Mouse (Mus musculus) layer of hippocampus, postnatal 25 days (tissue): ENCODE data around the gene Susd4. TPM values are rescaled to one million over a fixed set of nuclear protein-coding genes. Genes with fewer than 3 reads are reported as not detected.

Experiments
- DNase-seq, 2 experiments: peaks; one replicate each; pipeline ENCODE4 v3.0.0; 2022; ENCODE audit warnings: mixed read lengths in 2 of 2, low spot score in 1 of 2; ENCODE audit errors: extremely low spot score in 1 of 2
- total RNA-seq, 2 experiments: library from RNA; stranded (reverse); gene quantifications; 2 replicates each; pipeline ENCODE4 v1.2.3; 2021

The Susd4 gene
- 100 to 1,000 TPM; 124 to 133 TPM for total RNA-seq

DNA sequence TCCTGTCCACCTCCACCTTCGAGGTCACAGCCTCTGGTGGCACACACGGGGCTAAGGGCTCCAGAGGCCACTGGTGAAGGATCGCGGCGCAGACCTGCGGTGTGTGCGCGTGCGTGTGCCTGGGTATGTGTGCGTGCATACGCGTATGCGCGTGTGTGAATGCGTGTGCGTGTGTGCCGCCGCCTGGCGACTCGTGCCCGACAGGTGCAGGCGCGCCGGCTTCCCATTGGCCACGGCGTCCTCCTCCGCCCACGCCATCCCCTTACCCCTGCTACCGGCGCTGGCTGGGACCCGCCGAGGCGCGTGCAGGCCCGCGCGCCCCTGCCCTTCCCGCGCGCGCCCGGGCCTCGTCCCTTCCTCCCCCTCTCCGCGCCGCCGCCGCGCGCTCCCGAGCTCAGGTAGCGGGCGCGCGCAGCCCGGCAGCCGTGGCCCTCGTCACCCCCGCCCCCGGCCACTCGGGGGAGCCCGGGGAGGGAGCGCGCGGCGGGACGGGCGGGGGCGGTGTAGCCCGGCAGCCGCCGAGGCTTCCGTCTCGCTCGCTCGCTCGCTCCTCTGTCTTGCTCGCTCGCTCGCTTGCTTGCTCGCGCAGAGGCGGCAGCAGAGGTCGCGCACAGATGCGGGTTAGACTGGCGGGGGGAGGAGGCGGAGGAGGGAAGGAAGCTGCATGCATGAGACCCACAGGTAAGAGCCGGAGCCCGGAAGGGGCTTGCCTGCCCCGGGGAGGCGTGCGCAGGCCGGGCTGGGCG, at the start of gene Susd4:
Gene Susd4, plus strand, starts transcription at position 145 of the 746 bp plus-strand sequence.
- peak; percentile 66 to 71 for DNase-seq

DNA sequence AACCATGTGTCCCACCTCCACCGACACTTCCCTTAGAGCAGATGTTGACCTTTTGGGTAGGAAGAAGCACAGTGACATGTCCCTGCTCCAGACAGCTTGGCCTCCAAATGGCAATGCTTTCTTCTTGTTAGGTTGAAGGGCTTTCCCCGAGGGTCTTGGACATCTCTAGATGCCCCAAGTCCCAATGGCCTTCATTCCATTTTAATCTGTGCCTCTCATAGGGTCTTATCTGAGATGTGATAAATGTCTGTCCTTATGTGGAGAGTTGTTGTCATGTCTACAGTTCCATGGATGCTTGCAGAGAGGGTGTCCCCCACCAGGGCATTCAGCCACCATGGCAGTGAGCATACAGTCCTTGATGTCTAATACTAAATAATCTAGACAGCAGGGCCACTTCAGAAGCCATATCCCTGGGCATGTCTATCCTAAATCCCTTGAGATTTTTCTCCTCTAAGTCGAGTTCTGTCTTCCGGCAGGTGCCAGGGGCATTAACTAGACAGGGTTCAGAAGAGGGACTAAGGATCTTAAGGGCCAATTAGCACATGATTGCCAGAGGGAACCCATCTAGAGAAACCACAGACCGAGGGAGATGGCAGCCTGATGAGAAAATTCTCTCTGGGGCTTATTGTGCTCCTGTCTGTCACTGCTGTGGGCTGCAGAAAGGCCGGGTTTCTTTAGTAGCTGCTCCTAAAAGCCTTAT, 49.3 kb upstream of the Susd4 start:
- DNase-seq: no peak

DNA sequence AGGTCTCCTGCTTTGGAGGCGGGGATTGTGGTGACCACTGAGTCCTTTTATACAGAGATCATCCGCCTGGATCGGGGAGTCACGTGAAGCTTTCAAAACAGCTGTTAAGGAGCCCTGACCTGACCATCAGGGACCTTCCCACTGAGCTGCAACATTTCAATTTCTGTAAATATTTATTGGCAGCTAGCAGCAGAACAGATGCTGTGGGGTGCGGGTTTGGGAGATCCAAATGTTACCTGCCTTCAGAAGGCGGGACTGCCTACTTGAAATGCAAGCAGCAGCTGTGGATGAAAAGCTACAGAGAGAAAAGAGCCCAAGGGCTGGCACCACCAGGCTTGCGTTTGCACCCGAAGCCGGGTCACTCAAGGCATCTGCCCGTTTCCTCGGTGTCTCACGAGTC, 36.1 kb upstream of the Susd4 start:
- no peak for DNase-seq

DNA sequence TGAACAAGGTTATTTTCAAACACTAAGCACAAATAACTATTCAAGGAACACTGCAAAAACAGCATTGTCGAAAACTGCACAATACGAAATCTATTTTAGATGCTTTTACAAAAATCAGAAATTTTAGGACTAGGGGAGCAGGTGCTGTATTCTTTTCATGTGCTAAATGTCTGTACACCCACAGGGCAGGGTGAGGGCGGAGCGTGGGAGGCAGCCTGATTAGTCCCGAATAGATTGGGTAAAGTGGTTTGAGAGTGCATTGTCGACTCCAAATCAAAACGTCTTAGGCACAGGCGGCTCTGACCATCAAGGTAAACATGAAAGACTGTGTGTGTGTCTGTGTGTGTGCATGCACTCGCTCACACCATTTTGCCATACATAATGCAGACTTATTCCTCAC, 34.7 kb upstream of the Susd4 start:
- DNase-seq: no peak

DNA sequence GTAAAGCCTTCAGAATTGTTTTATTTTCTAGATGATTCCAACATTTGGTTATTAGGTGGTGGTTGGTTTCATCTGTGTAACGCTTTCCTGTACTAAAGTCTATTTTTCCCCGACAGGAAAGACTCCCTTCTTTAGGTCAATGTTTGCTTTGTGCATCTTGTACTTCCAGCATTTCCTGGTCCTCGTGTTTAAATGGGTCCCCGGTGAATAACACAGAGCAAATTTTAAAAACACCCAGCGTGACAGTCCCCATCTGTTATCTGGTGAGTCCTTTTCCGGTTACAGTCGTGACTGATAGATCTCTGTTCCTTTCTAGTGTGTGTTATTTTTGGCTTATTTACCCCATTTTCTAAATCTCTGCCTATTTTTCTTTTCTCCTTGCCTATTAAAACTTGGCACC, 31.0 kb upstream of the Susd4 start:
- DNase-seq: no peak

DNA sequence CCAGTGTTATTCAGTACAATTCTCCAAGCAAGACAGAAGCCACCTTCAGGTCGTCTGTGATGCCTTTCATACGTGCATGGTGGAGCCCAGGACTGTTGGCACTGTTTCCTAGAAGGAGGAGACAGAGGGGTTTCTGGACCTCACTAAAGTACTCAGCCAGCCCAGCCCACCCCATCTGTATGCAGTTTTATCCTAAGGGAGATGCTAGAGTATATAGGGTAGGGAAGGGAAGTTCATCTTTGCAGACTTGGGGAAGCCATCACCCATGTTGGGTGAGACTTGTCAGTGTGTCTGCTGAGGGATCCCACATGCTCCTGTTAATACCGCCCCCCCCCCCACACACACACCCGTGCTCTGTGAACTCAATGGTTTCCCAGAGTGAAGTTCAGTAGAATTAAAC, 27.8 kb upstream of the Susd4 start:
- DNase-seq: no peak

DNA sequence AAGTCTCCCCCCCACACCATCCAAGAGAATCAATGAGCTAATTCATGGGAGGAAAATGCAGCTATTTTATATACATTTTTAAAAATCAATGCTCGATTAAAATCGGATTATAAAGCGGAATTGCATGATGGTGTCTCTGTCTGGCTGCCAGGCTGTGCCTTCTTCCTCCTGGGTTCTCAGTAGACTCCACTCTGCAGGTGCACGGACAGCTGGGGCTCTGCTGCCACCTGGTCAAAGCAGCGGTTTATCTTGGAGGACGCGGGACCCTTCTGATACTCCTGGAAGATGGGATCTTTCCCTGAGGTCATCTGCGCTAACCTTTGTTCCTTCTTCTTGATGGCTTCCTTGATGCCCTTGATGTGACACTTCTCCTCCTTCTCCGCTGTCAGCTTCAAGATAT, 16.6 kb upstream of the Susd4 start:
- DNase-seq: no peak

DNA sequence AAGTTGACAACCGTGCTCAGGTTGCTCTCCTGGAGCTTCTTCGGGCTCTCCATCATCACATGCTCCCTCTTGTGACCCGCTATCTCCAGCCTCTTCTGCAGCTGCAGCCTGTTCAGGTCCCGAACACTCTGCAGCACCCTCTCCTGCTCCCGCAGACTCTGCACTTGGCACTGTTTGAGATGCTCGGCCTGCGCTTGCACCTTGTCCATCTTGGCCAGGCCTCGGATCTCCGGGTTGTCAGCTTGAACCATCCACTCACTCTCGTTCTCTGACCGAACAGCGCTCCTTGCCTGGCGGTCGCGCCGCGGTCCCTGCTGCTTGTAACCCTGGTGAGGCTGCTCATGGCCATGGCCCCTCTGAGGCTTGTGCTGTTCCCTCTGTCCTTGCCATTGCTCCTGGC, 15.8 kb upstream of the Susd4 start:
- DNase-seq: no peak

DNA sequence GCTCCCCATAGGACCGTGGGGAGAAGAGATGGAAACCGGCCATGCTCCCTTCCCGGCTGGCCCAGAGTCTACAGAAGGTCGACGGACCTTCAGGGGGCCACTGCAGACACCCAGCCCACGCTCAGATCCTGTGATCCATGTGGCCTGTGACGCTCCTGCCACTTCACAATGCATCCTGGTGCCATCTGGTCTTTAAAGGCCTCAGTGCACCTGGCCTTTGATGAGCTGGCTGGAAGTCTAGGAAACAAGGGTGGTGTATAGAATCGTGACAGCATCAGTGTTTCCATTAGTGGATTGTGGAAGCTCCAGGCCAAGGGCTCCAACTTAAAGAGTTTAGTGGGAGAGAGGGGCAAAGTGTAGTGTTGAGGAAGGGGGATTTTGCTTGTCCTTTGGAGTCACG, 14.6 kb upstream of the Susd4 start, which contains the start of gene Ccdc185:
Gene Ccdc185, minus strand, starts transcription at position 101 of the 400 bp plus-strand sequence.
- DNase-seq: no peak

DNA sequence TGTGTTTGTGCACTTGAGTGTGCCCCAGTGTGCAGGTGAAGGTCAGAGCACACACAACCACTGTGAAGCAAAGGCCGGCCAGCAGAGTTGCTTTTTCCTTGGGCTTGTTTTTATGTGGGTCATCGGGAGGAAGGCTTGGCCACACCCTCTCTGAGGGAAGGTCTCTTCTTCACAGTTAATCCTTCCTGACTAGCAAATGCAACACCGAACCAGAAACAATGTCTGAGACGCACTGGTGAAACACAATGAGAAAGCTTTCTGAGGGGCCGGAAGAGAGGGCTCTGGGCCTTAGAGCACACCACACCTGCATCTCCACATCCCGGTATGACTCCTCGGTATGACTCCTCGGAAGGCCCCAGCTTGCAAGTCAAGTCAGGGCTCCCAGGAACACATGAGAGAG, 12.4 kb upstream of the Susd4 start:
- no peak for DNase-seq

DNA sequence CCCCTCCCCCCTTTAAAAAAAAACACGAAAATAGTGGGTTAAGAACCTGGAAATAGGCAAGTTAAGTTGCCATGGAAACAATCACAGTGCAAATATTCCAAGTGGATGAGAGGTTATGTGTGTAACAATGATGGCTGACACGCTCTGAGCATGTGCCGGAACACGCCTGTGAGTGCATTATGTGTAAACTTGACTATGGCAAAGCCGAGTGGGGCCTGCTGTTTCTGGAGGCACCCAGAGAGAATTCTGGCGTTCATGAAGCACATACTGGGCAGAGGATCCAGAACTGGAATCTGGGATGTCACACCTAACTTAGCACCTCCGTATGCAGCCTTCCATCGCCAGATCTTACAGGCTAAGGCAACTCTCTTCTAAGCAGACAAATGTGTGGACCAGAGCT, 10.0 kb upstream of the Susd4 start:
- DNase-seq: no peak

DNA sequence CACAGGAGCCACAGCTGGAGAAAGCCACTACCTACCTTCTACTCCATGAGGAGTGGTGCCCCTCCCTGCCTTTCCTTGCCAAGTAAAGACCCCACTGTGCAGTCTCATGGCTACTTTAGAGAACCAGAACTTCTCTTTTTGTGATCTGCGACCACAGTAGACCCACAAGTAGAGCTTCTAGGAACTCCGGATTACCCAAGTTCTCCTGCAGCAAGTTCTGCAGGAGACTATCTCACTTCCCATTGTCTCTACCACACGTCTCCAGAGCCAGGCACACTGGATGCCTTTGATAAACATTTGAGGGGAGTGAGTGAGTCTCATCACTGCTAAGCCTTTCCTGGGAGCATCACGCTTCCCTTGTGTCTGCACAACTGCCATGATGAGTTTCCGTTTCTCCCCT, 8.8 kb upstream of the Susd4 start:
- no peak for DNase-seq

DNA sequence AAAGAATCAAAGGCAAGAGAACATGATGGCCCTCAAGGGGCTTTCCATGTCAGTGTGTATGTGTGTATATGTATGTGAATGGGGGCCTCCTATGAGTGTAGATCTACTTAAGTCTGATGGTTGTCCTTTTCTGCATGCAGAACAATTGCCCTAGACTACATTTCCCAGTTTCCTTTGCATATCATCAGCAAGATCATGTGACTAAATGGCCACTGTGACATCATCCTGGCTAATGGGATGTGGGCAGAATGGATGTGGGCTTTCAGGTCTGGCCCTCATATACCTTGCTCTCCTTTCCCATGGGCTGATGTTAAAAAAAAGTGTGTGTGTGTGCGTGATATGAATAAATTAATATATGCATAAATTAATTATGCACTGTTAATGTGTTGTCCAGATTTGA, 4.9 kb upstream of the Susd4 start:
- no peak for DNase-seq

DNA sequence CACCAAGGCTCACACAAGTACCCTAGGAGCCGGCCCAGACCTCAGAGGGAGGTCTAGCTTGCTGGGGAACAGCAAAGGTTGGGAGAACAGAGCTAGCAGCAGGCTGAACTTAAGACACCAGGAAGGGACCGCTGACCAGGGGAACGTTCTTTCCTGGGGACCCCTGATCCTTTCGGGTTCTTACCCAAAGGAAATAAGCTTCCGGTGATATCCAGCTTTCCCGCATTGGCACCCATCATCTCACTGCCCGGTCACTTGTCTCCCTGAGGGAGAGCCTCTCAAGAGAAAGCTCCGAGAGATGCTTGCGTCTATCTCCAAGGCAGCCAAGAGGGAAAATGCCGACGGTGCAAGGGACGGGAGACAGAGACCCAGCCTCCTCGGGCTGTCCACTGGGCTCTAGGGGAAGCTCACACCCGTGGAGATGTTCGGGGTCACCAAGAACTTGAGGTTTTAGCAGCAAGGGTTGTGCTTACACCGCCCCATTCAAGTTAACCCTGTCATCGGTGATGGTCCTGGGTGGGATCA, 407 bp upstream of the Susd4 start:
- no peak for DNase-seq

DNA sequence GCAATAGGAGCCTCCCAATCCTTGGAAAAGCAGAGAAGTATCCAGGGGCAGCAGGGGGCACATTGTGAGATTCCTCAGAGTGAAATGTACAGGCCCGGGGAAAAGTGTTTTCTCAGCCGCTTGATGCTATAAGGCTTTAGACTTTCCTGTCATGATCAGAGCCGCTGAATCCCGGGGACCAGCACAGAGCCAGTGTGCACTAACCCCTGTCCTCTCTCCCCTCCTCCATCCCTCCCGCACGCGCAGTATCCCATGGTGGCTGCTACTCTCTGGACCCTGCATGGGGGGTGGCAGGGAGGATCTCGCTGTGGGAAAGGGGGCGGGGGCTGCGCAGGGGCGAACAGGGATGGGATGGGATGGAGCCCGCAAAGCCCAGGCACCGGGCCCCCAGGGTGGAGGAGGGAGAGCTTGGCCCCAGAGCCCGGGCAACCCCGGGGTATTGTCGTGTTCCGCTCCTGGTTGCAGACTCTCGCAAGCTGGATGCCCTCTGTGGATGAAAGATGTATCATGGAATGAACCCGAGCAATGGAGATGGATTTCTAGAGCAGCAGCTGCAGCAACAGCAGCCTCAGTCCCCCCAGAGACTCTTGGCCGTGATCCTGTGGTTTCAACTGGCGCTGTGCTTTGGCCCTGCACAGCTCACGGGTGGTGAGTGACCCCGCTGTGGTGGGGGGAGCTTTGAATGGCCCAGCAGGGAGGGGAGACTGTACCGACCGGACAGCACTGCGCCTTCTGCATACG, 1.1 kb downstream of the Susd4 start:
- DNase-seq: peak in 1 of 2 experiments; percentile 31

DNA sequence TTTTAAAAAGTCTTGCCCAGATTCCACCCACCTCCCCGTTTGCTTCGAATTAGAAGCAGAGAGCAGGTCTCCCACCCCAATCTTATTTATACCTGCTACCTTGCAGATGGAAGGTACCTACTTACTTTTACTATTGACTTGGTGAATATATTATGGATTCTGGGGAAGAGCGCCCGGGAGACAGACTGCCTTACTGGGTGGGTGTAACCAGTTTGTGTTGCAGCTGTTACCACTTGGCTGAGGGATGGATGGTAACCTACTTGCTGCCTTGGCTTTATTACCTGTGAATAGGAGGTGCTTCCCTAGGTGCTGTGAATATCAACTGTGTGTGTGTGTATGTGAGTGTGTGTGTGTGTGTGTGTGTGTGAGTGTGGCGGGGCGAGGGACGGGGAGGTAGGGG, 11.9 kb downstream of the Susd4 start:
- no peak for DNase-seq

DNA sequence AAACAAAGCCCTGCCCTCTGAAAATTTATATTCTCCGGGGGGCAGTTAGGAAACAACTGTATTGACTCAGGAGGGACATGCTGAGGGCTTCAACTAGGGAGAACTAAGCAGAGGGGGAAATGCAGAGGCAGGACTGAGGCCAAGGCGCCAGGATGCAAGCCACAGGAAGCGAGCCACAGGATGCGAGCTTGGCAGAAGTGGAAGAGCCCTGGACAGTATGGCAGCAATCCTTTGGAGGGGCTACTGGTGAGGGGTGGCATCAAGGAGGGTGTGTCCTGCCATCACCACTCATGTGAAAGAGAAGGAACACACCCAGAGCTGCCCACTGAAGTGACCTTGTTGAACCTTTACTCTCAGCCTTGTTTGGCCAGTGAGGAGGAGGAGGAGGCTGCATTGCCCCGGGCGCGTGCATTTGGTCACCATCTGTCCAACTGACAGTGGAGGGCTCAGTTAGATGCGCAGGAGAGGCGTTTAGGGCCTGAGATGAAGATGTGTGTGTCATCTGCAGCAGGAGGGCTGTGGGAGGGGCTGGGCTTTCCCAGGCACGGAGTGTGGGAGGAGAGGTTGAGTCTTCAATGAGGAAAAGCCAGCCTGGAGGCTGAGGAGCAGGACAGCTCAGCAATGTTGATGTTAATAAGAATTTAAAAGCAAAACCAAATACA, 13.2 kb downstream of the Susd4 start:
- DNase-seq: no peak

DNA sequence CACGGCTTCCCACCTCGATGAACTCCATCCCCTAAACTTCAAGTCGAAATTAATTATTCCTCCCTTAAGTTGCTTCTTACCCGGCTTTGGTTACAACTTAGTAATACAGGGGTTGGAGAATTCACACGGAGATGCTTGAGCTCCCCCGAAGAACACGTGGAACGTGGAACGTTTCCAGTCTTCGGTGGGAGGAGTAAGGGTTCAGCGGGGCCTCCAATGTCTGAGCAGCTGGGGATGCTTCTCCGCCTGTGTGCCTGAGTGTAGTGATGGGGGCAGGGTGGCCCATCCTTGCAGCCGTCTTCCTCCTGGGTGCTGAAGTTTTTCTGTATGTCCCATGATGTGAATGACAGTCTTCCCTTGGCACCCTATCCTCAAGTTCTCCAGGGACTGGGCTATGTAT, 14.6 kb downstream of the Susd4 start:
- DNase-seq: no peak

DNA sequence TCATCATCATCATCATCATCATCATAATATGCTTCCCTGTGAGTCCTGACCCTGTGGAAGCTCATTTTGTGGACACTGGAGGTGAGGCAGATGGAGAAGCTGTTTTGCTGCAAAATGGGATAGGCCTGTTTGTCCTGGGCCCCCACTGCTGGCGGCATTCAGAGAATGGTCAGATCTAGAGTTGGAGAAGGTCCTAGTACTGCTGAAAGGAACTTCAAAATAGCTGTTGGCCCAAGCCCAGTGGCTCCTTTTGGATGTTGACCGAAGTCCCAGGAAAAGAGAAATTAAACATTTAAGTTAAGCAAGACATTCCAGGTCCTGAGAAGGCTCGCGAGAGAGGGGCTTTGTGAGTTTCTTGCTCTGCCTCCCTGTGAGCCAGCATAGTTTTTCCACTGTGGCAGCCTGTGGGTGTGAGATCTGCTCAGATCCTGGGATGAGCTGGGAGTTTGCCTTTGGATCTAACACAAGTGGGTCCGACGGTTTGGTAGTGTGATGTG, 15.4 kb downstream of the Susd4 start:
- DNase-seq: no peak

DNA sequence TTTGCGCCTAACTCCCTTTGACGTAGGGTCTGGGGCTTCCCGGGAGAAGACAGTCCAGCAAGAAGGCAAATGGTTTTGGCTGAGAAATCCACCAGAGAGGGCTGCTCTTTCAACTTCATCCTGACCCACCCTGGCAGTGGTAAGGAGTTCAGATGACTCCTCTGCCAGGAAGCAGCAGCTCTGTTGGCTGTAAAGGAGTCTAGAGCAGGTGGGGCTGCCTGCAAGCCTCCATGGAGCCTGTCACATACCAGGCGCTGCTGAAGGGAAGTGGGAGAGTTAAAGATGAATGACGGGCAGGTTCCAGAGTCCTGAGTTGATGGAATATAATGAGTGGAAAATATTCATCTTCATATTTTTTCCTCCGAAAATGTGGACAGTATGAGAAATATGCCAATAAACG, 20.1 kb downstream of the Susd4 start:
- no peak for DNase-seq
